Mouse (Mus musculus) bone marrow, adult 2 months (tissue): ENCODE results near the gene Dlgap1.

Experiments
- CTCF ChIP-seq: fragments of 200-500 bp; IDR thresholded peaks from 2 replicates; pipeline ENCODE4 v1.5.1; 2011; ENCODE audit warnings: low read length, control low read depth; ENCODE audit not compliant: control insufficient read depth, insufficient read depth
- POLR2A ChIP-seq: fragments of 200-500 bp; IDR thresholded peaks from 2 replicates; pipeline ENCODE4 v1.6.1; 2011; ENCODE audit warnings: low read depth, mild to moderate bottlenecking, control low read depth, low read length, borderline replicate concordance; ENCODE audit not compliant: control insufficient read depth

GRCm38 (mm10) chr17:70755669-70756263, 786.9 kb downstream of the Dlgap1 start:
- TF ChIP-seq CTCF (no peak), POLR2A (no peak)
